Mouse (Mus musculus) stomach, embryonic 14.5 days (tissue): ENCODE data around the gene Rgs12. TPM values are rescaled to one million over a fixed set of nuclear protein-coding genes. Genes with fewer than 3 reads are reported as not detected.

ENCODE experiments used
- ATAC-seq: fragments of 200-750 bp; cut with Nextera tagmentation; 2 replicates; pipeline ENCODE4 v1.8.0; 2017; ENCODE audit warnings: low read depth, moderate TSS enrichment; ENCODE audit not compliant: insufficient number of reproducible peaks, insufficient read depth, low FRiP score
- H3K27ac ChIP-seq: fragments of 300-500 bp; sonication (generic); 2 replicates; pipeline ENCODE4 v1.5.1; 2014; ENCODE audit warnings: mild to moderate bottlenecking, low read length, moderate library complexity, mixed read lengths
- H3K27me3 ChIP-seq: fragments of 300-500 bp; sonication (generic); 2 replicates; pipeline ENCODE4 v1.6.1; 2014; ENCODE audit warnings: low read length, control low read depth, mixed read lengths; ENCODE audit not compliant: control insufficient read depth, insufficient read depth
- H3K36me3 ChIP-seq: fragments of 300-500 bp; sonication (generic); 2 replicates; pipeline ENCODE4 v1.6.1; 2014; ENCODE audit warnings: mild to moderate bottlenecking, control low read depth, low read length, moderate library complexity, mixed read lengths; ENCODE audit not compliant: control insufficient read depth, insufficient read depth
- H3K4me1 ChIP-seq: fragments of 300-500 bp; sonication (generic); 2 replicates; pipeline ENCODE4 v1.6.1; 2014; ENCODE audit warnings: low read length, control low read depth, mixed read lengths; ENCODE audit not compliant: control insufficient read depth, insufficient read depth
- H3K4me2 ChIP-seq: fragments of 300-500 bp; sonication (generic); replicated peaks from 2 replicates; pipeline ENCODE4 v1.6.1; 2014; ENCODE audit warnings: low read depth, low read length, control low read depth
- H3K4me3 ChIP-seq: fragments of 300-500 bp; sonication (generic); 2 replicates; pipeline ENCODE4 v1.5.1; 2014; ENCODE audit warnings: low read depth, low read length, control low read depth
- H3K9ac ChIP-seq: fragments of 300-500 bp; sonication (generic); replicated peaks from 2 replicates; pipeline ENCODE4 v1.6.1; 2014; ENCODE audit warnings: low read depth, mild to moderate bottlenecking, control low read depth, low read length, moderate library complexity, mixed read lengths
- H3K9me3 ChIP-seq: fragments of 300-500 bp; sonication (generic); 2 replicates; pipeline ENCODE4 v1.6.1; 2016; ENCODE audit warnings: low read depth, low read length, control low read depth; ENCODE audit not compliant: control insufficient read depth
- WGBS: fragments of 180-500 bp; shearing (Covaris S2); extraction: QIAGEN DNeasy Blood & Tissue Kit; methylation state at CpG from one replicate; pipeline ENCODE4 v1.1.7; 2014; 5-methylcytosine and 5-hydroxymethylcytosine counted together
- polyA plus RNA-seq: library from polyadenylated mRNA; unstranded; fragments of >200 nt; fragmentation: Nextera tagmentation; extraction: Ambion mirVana; gene quantifications from 2 replicates; pipeline ENCODE4 v1.2.1, GENCODE M21; 2014

Gene Rgs12
- polyA plus RNA-seq, 1 experiment from 2014 or later: 34.2 TPM

DNA sequence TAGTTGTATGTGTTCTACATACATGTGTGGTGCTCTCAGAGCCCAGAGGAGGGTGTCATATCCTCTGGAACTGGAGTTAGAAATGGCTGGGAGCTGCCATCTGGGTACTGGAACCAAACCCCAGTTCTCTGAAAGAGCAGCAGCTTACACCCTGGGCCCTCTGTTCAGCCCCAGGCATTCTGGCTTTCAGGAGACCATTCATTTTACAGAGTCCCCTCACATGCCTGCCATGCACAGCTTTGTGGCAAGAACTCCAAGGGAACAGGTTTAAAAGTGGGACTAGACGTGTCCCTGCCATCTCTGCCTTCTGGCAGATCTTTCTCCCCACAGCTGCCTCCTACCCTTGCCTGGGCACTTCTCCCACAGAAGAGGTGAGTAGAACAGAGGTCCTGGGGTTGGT lies 84.4 kb downstream of the Rgs12 start:
- H3K27ac ChIP-seq: no peak overlapping the region
- no peaks in the 10 kb centered on the region for H3K9me3 ChIP-seq
- no peaks in the 10 kb centered on the region for H3K4me1 ChIP-seq
- peaks cover 39% of the 10 kb centered on the region for H3K36me3 ChIP-seq
- no peak overlapping the region for H3K4me3 ChIP-seq
- WGBS: 88% methylated on average over 1 of the region's 1 CpGs
- no peaks in the 10 kb centered on the region for H3K27me3 ChIP-seq
- no peak overlapping the region for H3K4me2 ChIP-seq
- no peak overlapping the region for H3K9ac ChIP-seq
- ATAC-seq: no peak

DNA sequence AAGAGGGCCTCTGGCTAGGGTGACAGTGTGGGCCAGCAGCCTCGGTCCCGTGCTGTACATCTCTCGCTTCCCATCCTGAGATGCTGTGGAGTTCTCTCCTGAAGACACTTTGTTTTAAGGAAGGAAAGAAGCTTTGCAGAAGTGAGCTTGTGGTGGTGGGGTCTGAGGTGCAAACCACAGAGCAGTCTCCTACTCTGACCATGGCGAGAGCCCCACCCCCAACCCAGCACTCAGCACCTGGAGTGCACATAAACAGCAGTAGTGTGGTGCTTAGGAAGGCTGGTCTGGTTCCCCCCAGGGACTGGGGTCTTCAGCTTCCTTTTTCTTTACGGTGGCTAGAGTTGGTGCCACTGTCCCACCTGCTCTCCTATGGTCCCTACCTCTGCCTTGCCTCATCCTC lies 85.9 kb downstream of the Rgs12 start:
- no peak overlapping the region for H3K4me2 ChIP-seq
- no peaks in the 10 kb centered on the region for H3K4me1 ChIP-seq
- H3K9ac ChIP-seq: no peak overlapping the region
- ATAC-seq: no peak
- no peak overlapping the region for H3K27ac ChIP-seq
- H3K27me3 ChIP-seq: no peaks in the 10 kb centered on the region
- 86% methylated on average over 5 of the region's 5 CpGs for WGBS
- H3K9me3 ChIP-seq: no peaks in the 10 kb centered on the region
- no peak overlapping the region for H3K4me3 ChIP-seq
- peaks cover 24% of the 10 kb centered on the region for H3K36me3 ChIP-seq

- H3K4me2 ChIP-seq: no peak overlapping the region
- WGBS: 69% methylated on average over 4 of the region's 4 CpGs
- no peaks in the 10 kb centered on the region for H3K27me3 ChIP-seq
- no peak overlapping the region for H3K27ac ChIP-seq
- H3K9me3 ChIP-seq: no peaks in the 10 kb centered on the region
- no peak for ATAC-seq
- no peaks in the 10 kb centered on the region for H3K4me1 ChIP-seq
- H3K4me3 ChIP-seq: no peak overlapping the region
- no peak overlapping the region for H3K9ac ChIP-seq
- peaks cover 20% of the 10 kb centered on the region for H3K36me3 ChIP-seq
These were observed 86.5 kb downstream of the Rgs12 start for GRCm38 (mm10) chr5:35035795-35036194.

DNA sequence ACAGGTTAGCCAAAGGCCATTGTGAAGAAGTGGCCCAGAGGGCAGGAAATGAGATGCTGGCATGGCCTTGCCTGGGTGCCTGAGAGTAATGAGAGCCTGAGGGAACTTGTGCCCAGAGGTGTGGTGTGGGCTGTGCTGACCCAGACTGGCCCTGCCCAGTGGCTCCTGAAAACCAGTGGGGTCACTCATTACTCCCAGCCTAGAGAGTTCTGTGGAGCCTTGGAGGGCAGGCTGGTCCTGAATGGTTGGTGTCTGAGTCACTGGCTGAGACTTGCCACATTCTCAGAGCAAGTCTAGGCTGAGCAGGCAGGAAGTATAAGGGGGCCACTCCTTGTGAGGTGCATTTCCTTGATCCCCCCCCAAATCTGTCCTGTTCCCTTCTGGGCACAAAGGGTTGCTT lies 88.2 kb downstream of the Rgs12 start:
- Histone ChIP-seq H3K9me3 (no peaks in the 10 kb centered on the region), H3K27ac (0 out of 2 replicates have a peak overlapping the region, but pooled peaks have one; percentile 24)
- no peak for ATAC-seq

GRCm38 (mm10) chr5:35041268-35041829 lies 92.1 kb downstream of the Rgs12 start, which contains the start of gene Hgfac:
Gene Hgfac (plus strand): TSS chr5:35041509.
- ATAC-seq: no peak
- Histone ChIP-seq H3K9ac (no peak within 1 kb of the TSS), H3K4me1 (no peaks in the 10 kb centered on the region), H3K4me2 (no peak within 1 kb of the TSS), H3K36me3 (no peaks in the 10 kb centered on the region), H3K9me3 (no peaks in the 10 kb centered on the region), H3K27me3 (no peaks in the 10 kb centered on the region), H3K4me3 (no peak within 1 kb of the TSS), H3K27ac (no peak within 1 kb of the TSS)
- 37% methylated on average over 6 of the region's 6 CpGs for WGBS

More for the DNA sequence above, 88.2 kb downstream of the Rgs12 start:
- H3K27me3 ChIP-seq: no peaks in the 10 kb centered on the region
- H3K9ac ChIP-seq: no peak overlapping the region
- H3K4me1 ChIP-seq: no peaks in the 10 kb centered on the region
- peaks cover 10% of the 10 kb centered on the region for H3K36me3 ChIP-seq
- H3K4me2 ChIP-seq: no peak overlapping the region
- no peak overlapping the region for H3K4me3 ChIP-seq

- Histone ChIP-seq H3K27me3 (no peaks in the 10 kb centered on the region), H3K4me1 (no peaks in the 10 kb centered on the region), H3K27ac (no peak overlapping the region), H3K9me3 (no peaks in the 10 kb centered on the region), H3K36me3 (no peaks in the 10 kb centered on the region), H3K4me2 (no peak overlapping the region), H3K4me3 (no peak overlapping the region), H3K9ac (no peak overlapping the region)
- peak; percentile 5; the same call in 1 of the 2 replicates for ATAC-seq
- 57% methylated on average over 10 of the region's 10 CpGs for WGBS
These were observed 93.3 kb downstream of the Rgs12 start for GRCm38 (mm10) chr5:35042431-35043109.

- Histone ChIP-seq H3K27ac (no peak overlapping the region), H3K27me3 (no peaks in the 10 kb centered on the region), H3K9me3 (no peaks in the 10 kb centered on the region), H3K4me3 (no peak overlapping the region), H3K9ac (no peak overlapping the region), H3K36me3 (no peaks in the 10 kb centered on the region), H3K4me1 (no peaks in the 10 kb centered on the region), H3K4me2 (no peak overlapping the region)
- ATAC-seq: peak; percentile 74; the same call in 1 of the 2 replicates
- WGBS: 29% methylated on average over 1 of the region's 1 CpGs
These were observed 93.8 kb downstream of the Rgs12 start for GRCm38 (mm10) chr5:35043110-35043451.

- H3K4me2 ChIP-seq: no peak overlapping the region
- H3K4me3 ChIP-seq: no peak overlapping the region
- H3K4me1 ChIP-seq: no peaks in the 10 kb centered on the region
- no peaks in the 10 kb centered on the region for H3K27me3 ChIP-seq
- no peak overlapping the region for H3K9ac ChIP-seq
- H3K9me3 ChIP-seq: no peaks in the 10 kb centered on the region
- H3K27ac ChIP-seq: no peak overlapping the region
- no peaks in the 10 kb centered on the region for H3K36me3 ChIP-seq
- 77% methylated on average over 5 of the region's 5 CpGs for WGBS
- ATAC-seq: no peak
These were observed 101.3 kb downstream of the Rgs12 start for GRCm38 (mm10) chr5:35050541-35050940.

- Histone ChIP-seq H3K27me3 (no peaks in the 10 kb centered on the region), H3K4me1 (peaks cover 3% of the 10 kb centered on the region; the same call in 1 of the 2 replicates), H3K4me2 (no peak overlapping the region), H3K4me3 (no peak overlapping the region), H3K36me3 (no peaks in the 10 kb centered on the region), H3K27ac (no peak overlapping the region), H3K9me3 (no peaks in the 10 kb centered on the region), H3K9ac (no peak overlapping the region)
- ATAC-seq: no peak
- 93% methylated on average over 3 of the region's 3 CpGs for WGBS
These were observed 105.4 kb downstream of the Rgs12 start for GRCm38 (mm10) chr5:35054628-35055027.
